Mouse (Mus musculus) neural tube, embryonic 13.5 days (tissue): ENCODE measurements around the gene Kdm6b. TPM values are rescaled to one million over a fixed set of nuclear protein-coding genes. Genes with fewer than 3 reads are reported as not detected.
A peak's percentile ranks its signal among the peaks of the same experiment; 100 is the strongest.

Source experiments
- ATAC-seq: fragments of 200-750 bp; cut with Nextera tagmentation; 2 replicates; pipeline ENCODE4 v1.8.0; 2017; ENCODE audit warnings: low read depth, mild to moderate bottlenecking, moderate TSS enrichment, moderate library complexity
- H3K27ac ChIP-seq: fragments of 300-500 bp; sonication (generic); replicated peaks from 2 replicates; pipeline ENCODE4 v1.5.1; 2015; ENCODE audit warnings: moderate library complexity, mild to moderate bottlenecking, inconsistent platforms
- H3K27me3 ChIP-seq: fragments of 300-500 bp; sonication (generic); 2 replicates; pipeline ENCODE4 v1.6.1; 2015; ENCODE audit warnings: mild to moderate bottlenecking, inconsistent platforms
- H3K36me3 ChIP-seq: fragments of 300-500 bp; sonication (generic); 2 replicates; pipeline ENCODE4 v1.6.1; 2015; ENCODE audit warnings: mild to moderate bottlenecking, inconsistent platforms
- H3K4me1 ChIP-seq: fragments of 300-500 bp; sonication (generic); replicated peaks from 2 replicates; pipeline ENCODE4 v1.6.1; 2015; ENCODE audit warnings: inconsistent platforms
- H3K4me2 ChIP-seq: fragments of 300-500 bp; sonication (generic); 2 replicates; pipeline ENCODE4 v1.6.1; 2015; ENCODE audit warnings: inconsistent platforms, mild to moderate bottlenecking, moderate library complexity
- H3K4me3 ChIP-seq: fragments of 300-500 bp; sonication (generic); 2 replicates; pipeline ENCODE4 v1.5.1; 2015; ENCODE audit warnings: mild to moderate bottlenecking, inconsistent platforms
- H3K9ac ChIP-seq: fragments of 300-500 bp; sonication (generic); 2 replicates; pipeline ENCODE4 v1.6.1; 2015; ENCODE audit warnings: moderate library complexity, mild to moderate bottlenecking, inconsistent platforms
- H3K9me3 ChIP-seq: fragments of 300-500 bp; sonication (generic); 2 replicates; pipeline ENCODE4 v1.6.1; 2016; ENCODE audit warnings: inconsistent platforms
- WGBS: fragments of 180-500 bp; shearing (Covaris S2); methylation state at CpG from one replicate; pipeline ENCODE4 v1.1.7; 2015; 5-methylcytosine and 5-hydroxymethylcytosine counted together
- polyA plus RNA-seq: library from polyadenylated mRNA; unstranded; fragments of >200 nt; fragmentation: Nextera tagmentation; extraction: Ambion mirVana; gene quantifications from 2 replicates; pipeline ENCODE4 v1.2.1, GENCODE M21; 2015

Gene Kdm6b
- polyA plus RNA-seq, 1 experiment from 2014 or later: 44.8 TPM

GRCm38 (mm10) chr11:69417449-69418384 lies 4.2 kb upstream of the Kdm6b start:
- Histone ChIP-seq H3K4me3 (peak overlapping the region; percentile 90), H3K27me3 (peaks cover 24% of the 10 kb centered on the region), H3K9me3 (no peaks in the 10 kb centered on the region), H3K27ac (peak overlapping the region; percentile 100), H3K36me3 (peaks cover 8% of the 10 kb centered on the region), H3K4me2 (peak overlapping the region; percentile 96), H3K4me1 (peaks cover 73% of the 10 kb centered on the region), H3K9ac (peak overlapping the region; percentile 100)
- ATAC-seq: peak; percentile 29
- WGBS: under 1% methylated on average over 39 of the region's 39 CpGs

- Histone ChIP-seq H3K9me3 (no peaks in the 10 kb centered on the region), H3K36me3 (peaks cover 14% of the 10 kb centered on the region), H3K4me1 (peaks cover 80% of the 10 kb centered on the region), H3K4me3 (peak overlapping the region; percentile 90), H3K27me3 (peaks cover 17% of the 10 kb centered on the region), H3K4me2 (peak overlapping the region; percentile 96), H3K9ac (peak overlapping the region; percentile 100), H3K27ac (peak overlapping the region; percentile 100)
- no peak for ATAC-seq
- 4% methylated on average over 8 of the region's 8 CpGs for WGBS
Observed at GRCm38 (mm10) chr11:69416921-69417448, 3.5 kb upstream of the Kdm6b start.

- no peak for ATAC-seq
- peaks cover 12% of the 10 kb centered on the region for H3K27me3 ChIP-seq
- H3K4me3 ChIP-seq: peak overlapping the region; percentile 90
- H3K4me1 ChIP-seq: peaks cover 83% of the 10 kb centered on the region
- under 1% methylated on average over 4 of the region's 4 CpGs for WGBS
- H3K4me2 ChIP-seq: peak overlapping the region; percentile 96
- peak overlapping the region; percentile 100 for H3K27ac ChIP-seq
- H3K9ac ChIP-seq: peak overlapping the region; percentile 100
- H3K9me3 ChIP-seq: no peaks in the 10 kb centered on the region
- H3K36me3 ChIP-seq: peaks cover 18% of the 10 kb centered on the region
Observed at GRCm38 (mm10) chr11:69416509-69416908, 3.0 kb upstream of the Kdm6b start.

- H3K27me3 ChIP-seq: peaks cover 5% of the 10 kb centered on the region
- no peaks in the 10 kb centered on the region for H3K9me3 ChIP-seq
- 0% methylated on average over 10 of the region's 25 CpGs for WGBS
- H3K4me1 ChIP-seq: peaks cover 78% of the 10 kb centered on the region
- peak overlapping the region; percentile 90 for H3K4me3 ChIP-seq
- peak overlapping the region; percentile 100 for H3K9ac ChIP-seq
- peak overlapping the region; percentile 96 for H3K4me2 ChIP-seq
- peak; percentile 16 for ATAC-seq
- peak overlapping the region; percentile 100 for H3K27ac ChIP-seq
- peaks cover 18% of the 10 kb centered on the region for H3K36me3 ChIP-seq
Observed at GRCm38 (mm10) chr11:69415668-69416451, 2.4 kb upstream of the Kdm6b start.

GRCm38 (mm10) chr11:69415327-69415667 lies 1.8 kb upstream of the Kdm6b start:
- Histone ChIP-seq H3K9me3 (no peaks in the 10 kb centered on the region), H3K4me3 (peak overlapping the region; percentile 90), H3K27ac (peak overlapping the region; percentile 100), H3K27me3 (no peaks in the 10 kb centered on the region), H3K4me1 (peaks cover 75% of the 10 kb centered on the region), H3K4me2 (peak overlapping the region; percentile 96), H3K9ac (peak overlapping the region; percentile 100), H3K36me3 (peaks cover 18% of the 10 kb centered on the region)
- ATAC-seq: peak; percentile 4; the same call in 1 of the 2 replicates
- 0% methylated on average over 3 of the region's 3 CpGs for WGBS

- peaks cover 74% of the 10 kb centered on the region for H3K4me1 ChIP-seq
- H3K27ac ChIP-seq: peak overlapping the region; percentile 100
- H3K4me2 ChIP-seq: peak overlapping the region; percentile 96
- peaks cover 18% of the 10 kb centered on the region for H3K36me3 ChIP-seq
- peak overlapping the region; percentile 90 for H3K4me3 ChIP-seq
- no peaks in the 10 kb centered on the region for H3K27me3 ChIP-seq
- peak overlapping the region; percentile 100 for H3K9ac ChIP-seq
- WGBS: 7% methylated on average over 4 of the region's 4 CpGs
- H3K9me3 ChIP-seq: no peaks in the 10 kb centered on the region
- no peak for ATAC-seq
Observed at GRCm38 (mm10) chr11:69414421-69415326, 1.2 kb upstream of the Kdm6b start.

- peak overlapping the region; percentile 100 for H3K9ac ChIP-seq
- no peak for ATAC-seq
- H3K4me3 ChIP-seq: peak overlapping the region; percentile 90
- no peaks in the 10 kb centered on the region for H3K27me3 ChIP-seq
- H3K4me1 ChIP-seq: peaks cover 76% of the 10 kb centered on the region
- no peaks in the 10 kb centered on the region for H3K9me3 ChIP-seq
- H3K27ac ChIP-seq: peak overlapping the region; percentile 100
- peak overlapping the region; percentile 96 for H3K4me2 ChIP-seq
- 63% methylated on average over 7 of the region's 7 CpGs for WGBS
- H3K36me3 ChIP-seq: peaks cover 24% of the 10 kb centered on the region
Observed at GRCm38 (mm10) chr11:69412548-69412947, 927 bp downstream of the Kdm6b start.

GRCm38 (mm10) chr11:69411538-69412203 lies 1.8 kb downstream of the Kdm6b start:
- H3K9me3 ChIP-seq: no peaks in the 10 kb centered on the region
- H3K27ac ChIP-seq: peak overlapping the region; percentile 100
- H3K4me1 ChIP-seq: peaks cover 74% of the 10 kb centered on the region
- no peak for ATAC-seq
- H3K4me3 ChIP-seq: peak overlapping the region; percentile 90
- no peaks in the 10 kb centered on the region for H3K27me3 ChIP-seq
- WGBS: under 1% methylated on average over 38 of the region's 39 CpGs
- peak overlapping the region; percentile 100 for H3K9ac ChIP-seq
- peaks cover 33% of the 10 kb centered on the region for H3K36me3 ChIP-seq
- H3K4me2 ChIP-seq: peak overlapping the region; percentile 96

- under 1% methylated on average over 26 of the region's 26 CpGs for WGBS
- no peaks in the 10 kb centered on the region for H3K27me3 ChIP-seq
- peaks cover 39% of the 10 kb centered on the region for H3K36me3 ChIP-seq
- H3K4me1 ChIP-seq: peaks cover 71% of the 10 kb centered on the region
- peak overlapping the region; percentile 96 for H3K4me2 ChIP-seq
- peak overlapping the region; percentile 100 for H3K27ac ChIP-seq
- H3K9ac ChIP-seq: peak overlapping the region; percentile 100
- H3K9me3 ChIP-seq: no peaks in the 10 kb centered on the region
- peak; percentile 42 for ATAC-seq
- peak overlapping the region; percentile 90 for H3K4me3 ChIP-seq
Observed at GRCm38 (mm10) chr11:69411073-69411535, 2.4 kb downstream of the Kdm6b start.

- Histone ChIP-seq H3K27ac (peak overlapping the region; percentile 100), H3K9ac (peak overlapping the region; percentile 100), H3K27me3 (no peaks in the 10 kb centered on the region), H3K36me3 (peaks cover 45% of the 10 kb centered on the region), H3K4me3 (peak overlapping the region; percentile 90), H3K4me1 (peaks cover 71% of the 10 kb centered on the region), H3K9me3 (no peaks in the 10 kb centered on the region), H3K4me2 (peak overlapping the region; percentile 96)
- under 1% methylated on average over 41 of the region's 41 CpGs for WGBS
- peak; percentile 8 for ATAC-seq
Observed at GRCm38 (mm10) chr11:69410310-69411072, 3.0 kb downstream of the Kdm6b start.
